Mouse (Mus musculus): ENCODE results near the gene Adamtsl1.

GRCm38 (mm10) chr4:86416401-86417025, 902.5 kb downstream of the Adamtsl1 start:
- TF ChIP-seq CTCF (IDR thresholded peaks at IDR 0.05; ENCODE audit: low read depth, low read length) (no peak), GATA1 (IDR thresholded peaks at IDR 0.05; ENCODE audit: borderline replicate concordance, low read length) (no peak), POLR2AphosphoS5 (IDR thresholded peaks at IDR 0.05; ENCODE audit: insufficient replicate concordance, low read depth, low read length) (no peak)

All from G1E (cell line).